Mouse (Mus musculus): ENCODE data around the gene Rad51d.

- TF ChIP-seq GATA1 (IDR thresholded peaks at IDR 0.05; ENCODE audit: borderline replicate concordance, low read length) (no peak), FLI1 (IDR thresholded peaks at IDR 0.05; ENCODE audit: low read length) (no peak)
Observed at GRCm38 (mm10) chr11:82861558-82861957, 28.9 kb downstream of the Rad51d start.
